Mouse (Mus musculus): ENCODE measurements around the gene Chpf. TPM values are rescaled to one million over a fixed set of nuclear protein-coding genes. Genes with fewer than 3 reads are reported as not detected.

The Chpf gene
- polyA plus RNA-seq, 1 experiment from 2014 or later, result 14.2 TPM

GRCm38 (mm10) chr1:75445141-75445701, 33.9 kb downstream of the Chpf start:
- Histone ChIP-seq H3K4me2 (ENCODE audit: low read depth, severe bottlenecking) (no peak overlapping the region), H3K36me3 (ENCODE audit: control insufficient read depth, insufficient read depth, low read length) (0 out of 2 replicates have a peak, but pooled peaks cover 2% of the 10 kb centered on the region), H3K27ac (replicated peaks; ENCODE audit: low read depth, low read length) (no peak overlapping the region), H3K4me3 (ENCODE audit: low read depth, low read length) (no peak overlapping the region; the same call in 1 of the 2 replicates), H3K4me1 (ENCODE audit: control insufficient read depth, insufficient read depth, low read length) (peaks cover 66% of the 10 kb centered on the region), H3K9ac (ENCODE audit: low read length) (no peak overlapping the region), H3K9me3 (ENCODE audit: control insufficient read depth, low read length) (no peaks in the 10 kb centered on the region), H3K27me3 (ENCODE audit: control insufficient read depth, insufficient read depth, low read length) (peaks cover 33% of the 10 kb centered on the region)
- WGBS, result 10% methylated on average over 9 of the region's 9 CpGs
- DNase-seq (ENCODE audit: low spot score) (no peak), ATAC-seq (ENCODE audit: insufficient number of reproducible peaks, low FRiP score, low TSS enrichment, low read depth) (no peak)

- ATAC-seq (ENCODE audit: insufficient number of reproducible peaks, low FRiP score, low TSS enrichment, low read depth), result no peak
- no peak overlapping the region for H3K27ac ChIP-seq (replicated peaks; ENCODE audit: low read depth, low read length)
Measured at GRCm38 (mm10) chr1:75444208-75444607, 34.9 kb downstream of the Chpf start.

GRCm38 (mm10) chr1:75443247-75444024, 35.7 kb downstream of the Chpf start:
- Histone ChIP-seq H3K9ac (ENCODE audit: low read length) (0 out of 2 replicates have a peak overlapping the region, but pooled peaks have one; percentile 30), H3K27me3 (ENCODE audit: control insufficient read depth, insufficient read depth, low read length) (peaks cover 16% of the 10 kb centered on the region), H3K4me3 (ENCODE audit: low read depth, low read length) (no peak overlapping the region), H3K9me3 (ENCODE audit: control insufficient read depth, low read length) (no peaks in the 10 kb centered on the region), H3K27ac (replicated peaks; ENCODE audit: low read depth, low read length) (0 out of 2 replicates have a peak overlapping the region, but pooled peaks have one; percentile 8), H3K36me3 (ENCODE audit: control insufficient read depth, insufficient read depth, low read length) (0 out of 2 replicates have a peak, but pooled peaks cover 2% of the 10 kb centered on the region), H3K4me1 (ENCODE audit: control insufficient read depth, insufficient read depth, low read length) (peaks cover 50% of the 10 kb centered on the region), H3K4me2 (ENCODE audit: low read depth, severe bottlenecking) (no peak overlapping the region)
- DNase-seq (ENCODE audit: low spot score), result no peak
- no peak for ATAC-seq (ENCODE audit: insufficient number of reproducible peaks, low FRiP score, low TSS enrichment, low read depth)
- WGBS, result 24% methylated on average over 13 of the region's 13 CpGs

More at GRCm38 (mm10) chr1:75444208-75444607, 34.9 kb downstream of the Chpf start:
- Histone ChIP-seq H3K9ac (ENCODE audit: low read length) (no peak overlapping the region), H3K4me1 (ENCODE audit: control insufficient read depth, insufficient read depth, low read length) (peaks cover 57% of the 10 kb centered on the region), H3K9me3 (ENCODE audit: control insufficient read depth, low read length) (no peaks in the 10 kb centered on the region), H3K4me2 (ENCODE audit: low read depth, severe bottlenecking) (no peak overlapping the region), H3K4me3 (ENCODE audit: low read depth, low read length) (no peak overlapping the region), H3K27me3 (ENCODE audit: control insufficient read depth, insufficient read depth, low read length) (peaks cover 23% of the 10 kb centered on the region), H3K36me3 (ENCODE audit: control insufficient read depth, insufficient read depth, low read length) (0 out of 2 replicates have a peak, but pooled peaks cover 2% of the 10 kb centered on the region)
- no peak for DNase-seq (ENCODE audit: low spot score)
- 46% methylated on average over 3 of the region's 3 CpGs for WGBS

- 0 out of 2 replicates have a peak, but pooled peaks cover 2% of the 10 kb centered on the region for H3K36me3 ChIP-seq (ENCODE audit: control insufficient read depth, insufficient read depth, low read length)
- no peak overlapping the region for H3K9ac ChIP-seq (ENCODE audit: low read length)
- no peak overlapping the region for H3K4me3 ChIP-seq (ENCODE audit: low read depth, low read length)
- H3K27me3 ChIP-seq (ENCODE audit: control insufficient read depth, insufficient read depth, low read length), result peaks cover 11% of the 10 kb centered on the region
- no peak overlapping the region for H3K27ac ChIP-seq (replicated peaks; ENCODE audit: low read depth, low read length)
- 59% methylated on average over 8 of the region's 8 CpGs for WGBS
- ATAC-seq (ENCODE audit: insufficient number of reproducible peaks, low FRiP score, low TSS enrichment, low read depth) (no peak), DNase-seq (ENCODE audit: low spot score) (no peak)
- peaks cover 44% of the 10 kb centered on the region for H3K4me1 ChIP-seq (ENCODE audit: control insufficient read depth, insufficient read depth, low read length)
- no peak overlapping the region for H3K4me2 ChIP-seq (ENCODE audit: low read depth, severe bottlenecking)
- H3K9me3 ChIP-seq (ENCODE audit: control insufficient read depth, low read length), result no peaks in the 10 kb centered on the region
Measured at GRCm38 (mm10) chr1:75442811-75443210, 36.3 kb downstream of the Chpf start.

- H3K4me1 ChIP-seq (ENCODE audit: control insufficient read depth, insufficient read depth, low read length), result peaks cover 38% of the 10 kb centered on the region
- DNase-seq (ENCODE audit: low spot score), result no peak
- H3K4me2 ChIP-seq (ENCODE audit: low read depth, severe bottlenecking), result no peak overlapping the region
- WGBS, result 83% methylated on average over 9 of the region's 9 CpGs
- H3K27ac ChIP-seq (replicated peaks; ENCODE audit: low read depth, low read length), result no peak overlapping the region
- H3K9ac ChIP-seq (ENCODE audit: low read length), result no peak overlapping the region
- peaks cover 11% of the 10 kb centered on the region for H3K27me3 ChIP-seq (ENCODE audit: control insufficient read depth, insufficient read depth, low read length)
- H3K9me3 ChIP-seq (ENCODE audit: control insufficient read depth, low read length), result no peaks in the 10 kb centered on the region
- H3K36me3 ChIP-seq (ENCODE audit: control insufficient read depth, insufficient read depth, low read length), result 0 out of 2 replicates have a peak, but pooled peaks cover 2% of the 10 kb centered on the region
- ATAC-seq (ENCODE audit: insufficient number of reproducible peaks, low FRiP score, low TSS enrichment, low read depth), result no peak
- H3K4me3 ChIP-seq (ENCODE audit: low read depth, low read length), result no peak overlapping the region
Measured at GRCm38 (mm10) chr1:75442171-75442570, 36.9 kb downstream of the Chpf start.

GRCm38 (mm10) chr1:75441471-75441996, 37.6 kb downstream of the Chpf start:
- no peak overlapping the region for H3K9ac ChIP-seq (ENCODE audit: low read length)
- no peaks in the 10 kb centered on the region for H3K9me3 ChIP-seq (ENCODE audit: control insufficient read depth, low read length)
- H3K4me1 ChIP-seq (ENCODE audit: control insufficient read depth, insufficient read depth, low read length), result peaks cover 37% of the 10 kb centered on the region
- H3K36me3 ChIP-seq (ENCODE audit: control insufficient read depth, insufficient read depth, low read length), result 0 out of 2 replicates have a peak, but pooled peaks cover 2% of the 10 kb centered on the region
- H3K4me3 ChIP-seq (ENCODE audit: low read depth, low read length), result no peak overlapping the region
- DNase-seq (ENCODE audit: low spot score) (no peak), ATAC-seq (ENCODE audit: insufficient number of reproducible peaks, low FRiP score, low TSS enrichment, low read depth) (no peak)
- H3K4me2 ChIP-seq (ENCODE audit: low read depth, severe bottlenecking), result no peak overlapping the region
- no peak overlapping the region for H3K27ac ChIP-seq (replicated peaks; ENCODE audit: low read depth, low read length)
- WGBS, result 84% methylated on average over 15 of the region's 15 CpGs
- peaks cover 9% of the 10 kb centered on the region for H3K27me3 ChIP-seq (ENCODE audit: control insufficient read depth, insufficient read depth, low read length)

- Histone ChIP-seq H3K4me1 (ENCODE audit: control insufficient read depth, insufficient read depth, low read length) (peaks cover 32% of the 10 kb centered on the region), H3K9me3 (ENCODE audit: control insufficient read depth, low read length) (no peaks in the 10 kb centered on the region), H3K4me3 (ENCODE audit: low read depth, low read length) (no peak overlapping the region), H3K27ac (replicated peaks; ENCODE audit: low read depth, low read length) (no peak overlapping the region), H3K4me2 (ENCODE audit: low read depth, severe bottlenecking) (no peak overlapping the region), H3K9ac (ENCODE audit: low read length) (no peak overlapping the region), H3K36me3 (ENCODE audit: control insufficient read depth, insufficient read depth, low read length) (0 out of 2 replicates have a peak, but pooled peaks cover 2% of the 10 kb centered on the region), H3K27me3 (ENCODE audit: control insufficient read depth, insufficient read depth, low read length) (peaks cover 9% of the 10 kb centered on the region)
- DNase-seq (ENCODE audit: low spot score) (no peak), ATAC-seq (ENCODE audit: insufficient number of reproducible peaks, low FRiP score, low TSS enrichment, low read depth) (no peak)
- WGBS, result 93% methylated on average over 7 of the region's 7 CpGs
Measured at GRCm38 (mm10) chr1:75440661-75441060, 38.4 kb downstream of the Chpf start.

GRCm38 (mm10) chr1:75438782-75439181, 40.3 kb downstream of the Chpf start:
- H3K4me2 ChIP-seq (ENCODE audit: low read depth, severe bottlenecking), result no peak overlapping the region
- ATAC-seq (ENCODE audit: insufficient number of reproducible peaks, low FRiP score, low TSS enrichment, low read depth) (no peak), DNase-seq (ENCODE audit: low spot score) (no peak)
- H3K9me3 ChIP-seq (ENCODE audit: control insufficient read depth, low read length), result no peaks in the 10 kb centered on the region
- no peak overlapping the region for H3K9ac ChIP-seq (ENCODE audit: low read length)
- 69% methylated on average over 8 of the region's 9 CpGs for WGBS
- H3K27me3 ChIP-seq (ENCODE audit: control insufficient read depth, insufficient read depth, low read length), result no peaks in the 10 kb centered on the region
- H3K4me3 ChIP-seq (ENCODE audit: low read depth, low read length), result no peak overlapping the region
- no peak overlapping the region for H3K27ac ChIP-seq (replicated peaks; ENCODE audit: low read depth, low read length)
- 0 out of 2 replicates have a peak, but pooled peaks cover 2% of the 10 kb centered on the region for H3K36me3 ChIP-seq (ENCODE audit: control insufficient read depth, insufficient read depth, low read length)
- peaks cover 14% of the 10 kb centered on the region for H3K4me1 ChIP-seq (ENCODE audit: control insufficient read depth, insufficient read depth, low read length)
